Mouse (Mus musculus) adrenal gland, adult 2 months (tissue): ENCODE results near the gene Gpc1. TPM values are rescaled to one million over a fixed set of nuclear protein-coding genes. Genes with fewer than 3 reads are reported as not detected.

Source experiments
- DNase-seq: peaks from one replicate; pipeline ENCODE4 v3.0.0; 2021
- microRNA-seq, 2 experiments: library from miRNA; unstranded; fragments of <30 nt; microRNA quantifications; one replicate each; pipeline ENCODE4 v1.2.0; 2021
- polyA plus RNA-seq: library from polyadenylated mRNA; depleted of rRNA; stranded (reverse); fragments of >200 nt; gene quantifications from 2 replicates; pipeline ENCODE4 v1.2.3, GENCODE M21; 2012; rRNA removed
- total RNA-seq, 2 experiments: library from RNA; stranded (reverse); gene quantifications; 2 replicates each; pipeline ENCODE4 v1.2.3; 2021

Gene Gpc1
- total and polyA plus RNA-seq, 3 experiments = 49.8 to 84.3 (median 61.7) TPM

DNA sequence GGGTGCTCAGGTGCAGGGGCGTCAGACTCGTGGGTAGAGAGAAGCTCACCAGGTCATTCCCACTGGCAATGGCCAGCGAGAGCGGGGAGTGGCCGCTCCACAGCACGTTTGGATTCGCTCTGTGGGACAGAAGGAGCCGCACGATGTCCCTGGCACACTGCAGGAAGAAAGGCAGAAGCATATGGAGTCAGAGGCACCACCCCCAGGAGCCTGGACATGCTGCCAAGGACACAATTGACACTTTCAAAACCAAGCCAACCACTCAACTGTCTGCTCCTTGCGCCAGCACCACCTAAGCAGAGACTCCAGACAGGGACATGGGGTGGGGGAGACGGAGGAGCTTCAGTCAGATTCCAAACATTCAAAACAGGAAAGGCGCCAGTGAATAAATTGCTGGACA, 47.8 kb downstream of the Gpc1 start:
- no peak for DNase-seq

DNA sequence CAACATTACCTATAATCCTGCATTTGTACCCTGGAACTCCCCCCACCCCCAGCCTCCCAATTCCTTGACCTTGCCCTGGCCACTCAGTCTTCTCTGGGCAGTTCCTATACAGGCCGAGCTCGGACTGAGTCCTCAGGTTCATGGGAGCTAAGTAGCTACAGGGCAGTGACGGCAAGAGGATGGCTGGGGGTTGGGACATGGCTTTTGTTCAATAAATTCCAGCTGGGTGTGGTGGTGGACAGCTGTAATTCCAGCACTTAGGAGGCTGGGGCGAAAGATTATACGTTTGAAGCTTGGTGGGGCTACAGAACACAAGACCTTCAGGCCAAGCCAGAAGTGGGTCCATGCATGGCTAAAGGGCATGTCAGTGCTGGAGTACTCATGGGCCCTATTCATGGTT, 48.7 kb downstream of the Gpc1 start:
- DNase-seq = no peak

DNA sequence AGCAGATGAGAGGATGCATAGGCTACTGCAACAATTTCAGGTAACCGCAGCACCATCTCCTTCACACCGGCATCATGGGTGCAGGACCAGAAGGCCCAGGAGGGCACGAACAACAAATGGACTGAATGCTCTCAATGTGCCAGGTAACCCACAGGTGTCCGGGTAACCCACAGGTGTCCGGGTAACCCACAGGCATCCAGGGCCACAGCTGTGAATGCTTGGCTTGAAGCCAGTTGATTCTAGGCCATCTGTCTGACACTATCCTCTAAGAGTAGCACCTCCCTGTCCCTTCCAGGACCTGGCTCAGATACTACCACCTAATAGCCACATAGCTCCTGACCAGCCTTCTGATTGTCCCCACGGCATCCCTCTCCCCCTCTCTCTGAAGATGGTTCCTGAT, 50.5 kb downstream of the Gpc1 start:
- DNase-seq = no peak

DNA sequence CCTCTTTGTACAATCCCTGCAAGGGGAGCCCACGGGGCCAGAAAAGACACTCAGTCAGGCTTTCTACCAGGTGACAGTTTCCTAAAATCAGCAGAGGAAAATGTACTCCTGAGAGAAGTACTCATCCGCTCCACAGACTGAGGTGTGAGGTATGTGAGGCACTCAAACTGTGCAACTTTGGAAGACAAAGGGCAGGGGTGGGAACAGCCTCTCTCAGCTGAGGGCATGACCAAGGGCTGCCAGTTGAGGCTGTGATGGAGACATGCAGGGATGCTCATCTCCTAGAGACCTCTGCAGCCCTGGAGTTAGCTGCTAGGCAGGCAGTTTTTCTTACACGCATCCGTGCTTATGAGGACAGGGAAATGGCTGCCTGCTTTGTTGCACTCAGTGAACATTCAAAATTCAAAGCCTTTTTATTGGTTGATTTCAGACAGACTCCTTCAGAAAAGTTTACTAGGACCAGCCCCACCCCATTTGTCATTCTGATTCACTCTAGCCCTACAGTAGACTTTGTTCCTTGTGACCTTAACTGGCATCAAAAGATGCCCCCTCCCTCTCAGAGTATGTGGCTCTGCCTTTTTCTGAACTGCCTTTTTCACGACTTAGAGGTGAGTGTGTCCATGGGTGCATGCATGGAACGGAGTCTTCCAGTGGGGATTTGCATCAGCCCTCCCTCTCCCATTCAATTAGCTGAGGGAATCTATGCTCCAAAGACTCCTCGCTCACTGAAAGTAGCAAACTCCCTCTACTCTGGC, 57.6 kb downstream of the Gpc1 start:
- no peak for DNase-seq

DNA sequence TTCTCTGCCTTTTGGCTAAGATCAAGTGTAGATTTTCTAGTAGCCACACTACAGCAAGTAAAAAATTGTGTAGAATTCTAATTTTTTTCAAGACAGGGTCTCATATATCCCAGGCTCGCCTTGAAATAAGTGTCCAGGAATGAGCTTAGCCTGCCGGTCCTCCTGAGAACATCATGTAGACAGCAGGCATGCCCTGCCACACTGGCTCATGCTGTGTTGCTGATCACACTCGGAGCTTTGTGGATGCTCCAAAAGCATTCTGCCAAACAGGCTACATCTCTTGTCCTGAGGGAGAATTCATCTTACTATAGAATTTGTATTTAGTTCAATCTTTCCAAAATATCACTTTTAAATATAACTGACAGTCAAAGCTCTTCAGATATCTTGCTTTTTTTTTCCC, 61.3 kb downstream of the Gpc1 start:
- DNase-seq = no peak

DNA sequence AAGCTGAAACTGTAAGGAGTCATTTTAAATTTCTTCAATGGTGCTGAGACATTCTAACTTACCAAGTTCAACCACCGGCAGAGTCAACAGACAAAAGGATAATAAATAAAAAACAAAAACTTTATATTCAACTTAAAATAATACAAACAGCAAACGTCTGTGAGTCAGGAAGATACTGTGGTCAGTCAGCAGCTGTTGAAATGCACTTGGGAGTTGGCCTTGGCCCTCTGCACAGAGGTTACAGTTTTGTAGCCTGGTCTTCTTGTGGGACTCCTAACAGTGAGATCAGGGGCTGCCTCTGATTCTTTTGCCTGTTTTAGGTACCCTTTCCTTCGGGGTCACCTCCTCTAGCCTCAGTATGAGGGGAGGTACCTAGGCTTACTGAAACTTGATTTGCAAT, 62.5 kb downstream of the Gpc1 start:
- DNase-seq = peak; percentile 24

DNA sequence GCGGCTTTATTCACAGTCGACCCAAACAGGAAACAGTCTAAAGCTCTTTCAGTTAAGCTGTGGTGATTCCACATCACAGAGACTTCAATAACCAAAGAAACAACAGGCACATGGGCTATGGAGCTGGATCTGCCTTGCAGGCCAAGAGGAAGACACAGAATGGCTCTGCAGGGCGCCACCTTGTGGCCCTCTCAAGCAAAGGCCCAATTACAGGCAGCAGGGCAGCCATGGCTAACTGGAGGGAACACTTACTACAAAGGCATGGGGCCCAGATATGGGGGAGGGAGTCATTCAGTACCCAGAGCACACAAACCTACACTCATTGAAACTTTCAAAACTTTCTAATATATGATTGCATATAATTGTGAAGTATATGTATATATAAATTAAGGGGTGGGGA, 63.6 kb downstream of the Gpc1 start:
- peak; percentile 82 for DNase-seq

DNA sequence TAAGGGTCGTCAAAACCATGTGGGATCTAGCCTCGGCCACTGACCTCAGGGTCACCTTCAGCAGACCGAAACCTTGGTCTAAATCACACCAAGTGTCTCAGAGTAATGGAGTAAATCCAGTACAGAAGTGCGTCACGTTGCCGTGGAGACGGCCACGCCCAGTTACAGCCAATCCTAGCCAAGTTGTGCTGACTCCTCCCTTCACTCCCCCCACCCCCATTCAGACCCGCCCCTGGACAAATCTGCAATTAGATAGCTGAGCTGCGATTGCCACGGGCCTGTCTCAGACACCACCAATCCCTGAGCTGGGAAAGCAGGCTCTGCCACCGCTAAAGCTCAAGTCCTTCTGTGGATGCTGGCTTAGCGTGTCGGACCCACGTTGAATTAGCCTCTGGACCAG, 71.3 kb downstream of the Gpc1 start, which contains the start of gene Ankmy1:
Gene Ankmy1 (minus strand): TSS at position 121 of the 400 bp plus-strand sequence.
- peak; percentile 81 for DNase-seq

DNA sequence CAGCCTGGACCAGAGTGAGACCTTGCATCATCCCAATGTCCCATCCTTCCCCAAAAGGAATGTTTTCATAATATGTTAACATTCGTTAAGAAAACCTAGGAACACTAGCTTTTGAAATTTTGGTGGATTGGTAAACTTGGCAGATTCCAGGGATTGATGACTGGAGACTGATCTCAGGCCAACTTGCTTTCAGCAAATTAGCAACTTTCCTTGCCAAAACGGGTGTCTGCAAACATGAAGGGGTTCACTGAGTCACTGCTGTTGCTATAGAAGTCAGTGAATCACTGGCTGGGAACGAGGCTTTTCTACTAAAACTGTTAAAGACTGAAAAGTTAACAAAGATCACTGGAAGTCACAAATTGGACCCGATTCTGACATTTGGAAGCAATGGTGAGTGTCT, 72.2 kb downstream of the Gpc1 start:
- peak; percentile 63 for DNase-seq

DNA sequence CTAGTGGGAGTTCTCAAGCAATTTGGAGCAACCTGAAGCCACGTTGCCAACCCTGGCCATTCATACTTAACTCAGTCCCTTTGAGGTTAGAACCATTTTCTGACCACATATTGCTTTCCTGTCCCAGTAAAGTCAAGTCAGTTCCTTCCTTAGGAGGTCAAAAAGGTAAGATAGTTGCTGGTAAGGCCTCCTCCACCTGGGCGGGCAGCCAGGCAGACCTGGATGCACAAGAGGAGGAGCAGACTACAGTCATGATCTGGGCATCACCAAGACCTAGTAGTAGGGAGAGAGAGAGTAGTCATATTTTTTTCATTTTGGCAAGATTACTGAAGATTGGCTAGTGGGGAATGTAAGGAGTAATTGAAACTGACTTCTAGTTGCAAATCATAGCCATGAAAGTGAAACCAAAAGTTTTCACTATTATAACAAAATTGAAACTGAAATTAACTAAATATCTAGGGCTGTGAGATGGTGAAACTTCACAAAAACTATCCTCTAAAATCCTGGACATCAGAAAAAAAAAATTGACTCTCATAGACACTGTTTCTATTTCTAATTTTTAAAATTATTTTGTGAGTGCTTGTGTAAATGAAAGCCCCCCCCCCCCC, 74.4 kb downstream of the Gpc1 start:
- DNase-seq = no peak

DNA sequence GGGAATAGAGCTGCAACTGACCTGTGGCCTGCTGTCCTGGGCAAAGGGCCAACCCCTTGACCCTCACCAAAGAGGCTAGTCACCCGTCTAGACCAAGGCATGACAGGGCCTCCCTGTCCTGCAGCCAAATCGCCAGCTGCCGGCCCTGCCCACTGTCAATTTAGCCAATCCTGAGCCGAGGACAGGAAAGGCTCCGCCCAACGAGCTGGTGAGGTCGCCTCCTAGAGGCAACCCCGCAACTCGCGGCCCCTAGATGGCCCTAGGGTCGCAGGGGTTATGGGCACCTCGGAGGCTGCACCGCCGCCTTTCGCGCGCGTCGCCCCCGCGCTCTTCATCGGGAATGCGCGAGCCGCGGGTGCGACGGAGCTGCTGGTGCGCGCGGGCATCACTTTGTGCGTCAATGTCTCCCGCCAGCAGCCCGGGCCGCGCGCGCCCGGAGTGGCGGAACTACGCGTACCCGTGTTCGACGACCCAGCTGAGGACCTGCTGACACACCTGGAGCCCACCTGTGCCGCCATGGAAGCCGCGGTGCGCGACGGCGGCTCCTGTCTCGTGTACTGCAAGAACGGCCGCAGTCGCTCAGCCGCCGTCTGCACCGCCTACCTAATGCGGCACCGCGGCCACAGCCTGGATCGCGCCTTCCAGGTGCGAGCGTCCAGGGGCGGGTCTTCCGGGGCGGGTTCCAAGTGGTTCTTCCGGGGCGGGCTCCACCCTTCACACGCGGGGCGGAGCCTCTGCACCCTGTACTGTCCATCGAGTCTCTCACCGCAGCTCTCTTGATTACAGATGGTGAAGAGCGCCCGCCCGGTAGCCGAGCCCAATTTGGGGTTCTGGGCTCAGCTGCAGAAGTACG, 75.6 kb downstream of the Gpc1 start, which contains the start of gene Dusp28:
Gene Dusp28 (plus strand): TSS at position 203 of the 853 bp plus-strand sequence.
- DNase-seq = peak; percentile 96

DNA sequence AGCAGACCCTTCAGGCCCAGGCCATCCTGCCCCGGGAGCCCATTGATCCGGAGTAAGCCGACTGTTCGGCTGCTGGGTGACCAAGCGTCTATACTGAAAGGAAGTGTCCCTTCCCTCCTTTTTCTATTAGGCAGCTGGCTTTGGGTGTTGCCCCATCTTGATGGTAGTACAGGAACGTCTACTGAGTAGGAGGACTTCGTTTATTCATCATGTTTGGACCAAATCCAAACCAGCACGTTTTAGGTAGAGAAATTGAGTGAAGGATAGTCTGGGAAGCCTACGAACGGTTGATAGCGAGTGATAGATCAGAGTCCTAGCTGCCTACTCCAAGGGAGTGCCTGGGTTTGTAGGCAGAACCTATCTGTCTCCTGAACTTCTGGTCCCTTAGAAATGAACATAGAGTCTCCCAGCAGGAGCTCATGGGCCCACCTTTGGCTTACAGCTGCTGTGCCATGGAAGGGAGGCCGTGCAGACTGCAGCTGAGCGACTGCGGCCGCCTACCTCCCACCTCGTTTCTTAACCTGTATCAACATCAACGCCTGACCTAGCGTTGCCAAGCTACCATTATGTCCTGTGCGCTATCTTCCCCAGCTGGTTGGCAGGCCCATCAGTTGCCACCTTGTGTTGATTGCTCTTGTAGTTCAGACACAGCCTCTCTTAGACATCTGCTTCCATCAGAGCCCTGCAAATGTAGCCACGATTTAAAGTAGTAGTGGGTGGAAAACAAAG, 76.4 kb downstream of the Gpc1 start:
- DNase-seq = no peak

DNA sequence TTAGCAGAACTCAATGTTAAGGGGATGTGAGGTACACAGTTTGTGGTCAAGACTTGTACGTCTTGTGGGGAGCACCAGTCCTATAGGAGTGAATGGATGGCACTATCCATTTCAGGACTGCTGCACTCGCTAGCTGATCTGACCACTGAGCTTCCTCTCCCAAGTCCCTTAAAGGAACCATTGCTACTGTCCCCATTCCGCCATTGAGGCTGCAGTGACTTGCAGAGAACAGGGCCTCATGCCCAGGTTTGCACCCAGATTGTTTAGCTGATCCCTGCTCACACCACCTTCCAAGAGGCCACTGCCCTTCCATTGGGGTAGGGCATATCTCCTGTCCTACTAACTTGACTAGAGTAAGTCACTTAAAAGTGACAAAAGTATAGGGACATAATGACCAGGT, 77.2 kb downstream of the Gpc1 start:
- no peak for DNase-seq

DNA sequence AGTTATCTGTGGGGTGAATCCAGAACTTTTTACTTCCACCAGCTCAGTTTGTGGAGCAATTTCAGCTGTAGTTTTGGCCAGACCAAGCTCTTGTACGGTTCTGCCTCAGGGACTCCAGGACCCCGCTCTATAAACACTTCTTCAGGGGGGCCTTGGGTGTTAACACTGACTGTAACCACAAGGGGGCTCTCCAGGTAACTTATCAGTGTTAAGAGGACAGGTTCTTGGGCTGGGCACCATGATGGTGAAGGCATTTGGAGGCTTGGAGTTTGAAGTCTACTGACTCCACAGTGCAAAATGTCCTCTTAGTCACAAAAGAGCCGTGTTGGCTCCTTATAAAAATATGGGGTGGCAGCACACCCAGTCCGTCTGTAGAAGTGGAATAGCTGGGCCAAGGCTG, 77.6 kb downstream of the Gpc1 start:
- peak; percentile 21 for DNase-seq

Small RNA genes lying within 50 kb of the gene (microRNA-seq; reads per million reads assigned to microRNA genes)
- 1,504 to 2,041 reads per million in 2 experiments for gene Mir149

Other genes starting within 250 kb of the Gpc1 start
- gene Olfr1412, start 245.9 kb upstream of the Gpc1 start, total RNA-seq = not detected
- not detected in 2 replicates for gene Olfr1412, start 245.9 kb upstream of the Gpc1 start, polyA plus RNA-seq
- not detected for gene Olfr1411, start 237.2 kb upstream of the Gpc1 start, total RNA-seq
- not detected in 2 replicates for gene Olfr1411, start 237.2 kb upstream of the Gpc1 start, polyA plus RNA-seq
- not detected for gene Olfr1410, start 225.9 kb upstream of the Gpc1 start, total RNA-seq
- gene Olfr1410, start 225.9 kb upstream of the Gpc1 start, polyA plus RNA-seq = not detected in 2 replicates
- gene Olfr12, start 213.9 kb upstream of the Gpc1 start, total RNA-seq = not detected
- not detected in 2 replicates for gene Olfr12, start 213.9 kb upstream of the Gpc1 start, polyA plus RNA-seq
- gene Cops9, start 189.7 kb upstream of the Gpc1 start, total RNA-seq = 100 to 1,000 TPM; 320 to 351 TPM
- 51.9 and 62.0 TPM in 2 replicates for gene Cops9, start 189.7 kb upstream of the Gpc1 start, polyA plus RNA-seq
- not detected for gene Otos, start 182.8 kb upstream of the Gpc1 start, total RNA-seq
- gene Otos, start 182.8 kb upstream of the Gpc1 start, polyA plus RNA-seq = 0.47 and 0.74 TPM in 2 replicates
- 1 to 10 TPM in 1 of 2 experiments, under 1 TPM in 1; 0.69 to 1.0 TPM for gene Ankmy1, start 71.3 kb downstream of the Gpc1 start, total RNA-seq
- gene Ankmy1, start 71.3 kb downstream of the Gpc1 start, polyA plus RNA-seq = 0.18 and 0.26 TPM in 2 replicates
- gene Dusp28, start 75.3 kb downstream of the Gpc1 start, total RNA-seq = 10 to 100 TPM; 12.5 to 17.2 TPM
- gene Dusp28, start 75.3 kb downstream of the Gpc1 start, polyA plus RNA-seq = 97.2 and 107 TPM in 2 replicates
- gene Rnpepl1, start 79.1 kb downstream of the Gpc1 start, total RNA-seq = 10 to 100 TPM; 71.2 to 90.8 TPM
- gene Rnpepl1, start 79.1 kb downstream of the Gpc1 start, polyA plus RNA-seq = 524 and 593 TPM in 2 replicates
- gene Capn10, start 102.7 kb downstream of the Gpc1 start, total RNA-seq = 10 to 100 TPM; 16.1 to 18.3 TPM
- 45.9 and 50.7 TPM in 2 replicates for gene Capn10, start 102.7 kb downstream of the Gpc1 start, polyA plus RNA-seq
- 1 to 10 TPM in 1 of 2 experiments, under 1 TPM in 1; 0.76 to 2.2 TPM for gene Gpr35, start 119.2 kb downstream of the Gpc1 start, total RNA-seq
- 1.2 and 2.1 TPM in 2 replicates for gene Gpr35, start 119.2 kb downstream of the Gpc1 start, polyA plus RNA-seq
- under 1 TPM in 1 of 2 experiments, not detected in 1; 0.26 TPM for gene Aqp12, start 174.7 kb downstream of the Gpc1 start, total RNA-seq
- gene Aqp12, start 174.7 kb downstream of the Gpc1 start, polyA plus RNA-seq = not detected in 2 replicates